Mouse (Mus musculus): Measurements from ENCODE around the gene Hs6st2.

- TF ChIP-seq GATA1 (IDR thresholded peaks at IDR 0.05; ENCODE audit: borderline replicate concordance, low read length): no peak
- no peak for TF ChIP-seq FLI1 (IDR thresholded peaks at IDR 0.05; ENCODE audit: low read length)
These were observed at the start of gene Hs6st2 for GRCm38 (mm10) chrX:51681756-51682155.

All from megakaryocyte, embryonic 14.5 days (primary cell).